Mouse (Mus musculus): ENCODE data around the gene Adam17. TPM values are rescaled to one million over a fixed set of nuclear protein-coding genes. Genes with fewer than 3 reads are reported as not detected.
A peak's percentile ranks its signal among the peaks of the same experiment; 100 is the strongest.

The Adam17 gene
- polyA plus RNA-seq (2014; fragmentation: Nextera tagmentation; extraction: Ambion mirVana): 38.9 and 40.4 TPM in 2 replicates

GRCm38 (mm10) chr12:21373100-21373819 is at the start of gene Adam17:
Gene Adam17, minus strand, starts transcription at chr12:21373632.
- peak within 1 kb of the TSS; percentile 76 for H3K9ac ChIP-seq (replicated peaks; ENCODE audit: low read depth, low read length)
- H3K27ac ChIP-seq (ENCODE audit: low read length): peak within 1 kb of the TSS; percentile 95
- WGBS: under 1% methylated on average over 54 of the region's 55 CpGs
- no peaks in the 10 kb centered on the region for H3K27me3 ChIP-seq (ENCODE audit: control insufficient read depth, insufficient read depth, low read length)
- H3K4me1 ChIP-seq (ENCODE audit: control insufficient read depth, insufficient read depth, low read length): peaks cover 5% of the 10 kb centered on the region; the same call in 1 of the 2 replicates
- H3K36me3 ChIP-seq (ENCODE audit: control insufficient read depth, insufficient read depth, low read length): no peaks in the 10 kb centered on the region
- H3K4me2 ChIP-seq (replicated peaks; ENCODE audit: low read depth, low read length): peak within 1 kb of the TSS; percentile 79
- ATAC-seq (ENCODE audit: insufficient number of reproducible peaks, insufficient read depth, low FRiP score, low read depth): peak; percentile 98
- no peaks in the 10 kb centered on the region for H3K9me3 ChIP-seq (ENCODE audit: control insufficient read depth, low read depth, low read length)
- peak within 1 kb of the TSS; percentile 59 for H3K4me3 ChIP-seq (ENCODE audit: low read depth, low read length)

- Histone ChIP-seq H3K36me3 (ENCODE audit: control insufficient read depth, insufficient read depth, low read length) (peaks cover 12% of the 10 kb centered on the region; the same call in 1 of the 2 replicates), H3K4me3 (ENCODE audit: low read depth, low read length) (peak overlapping the region; percentile 85), H3K9me3 (ENCODE audit: control insufficient read depth, low read depth, low read length) (no peaks in the 10 kb centered on the region), H3K9ac (replicated peaks; ENCODE audit: low read depth, low read length) (no peak overlapping the region), H3K27ac (ENCODE audit: low read length) (no peak overlapping the region), H3K4me2 (replicated peaks; ENCODE audit: low read depth, low read length) (peak overlapping the region; percentile 74), H3K4me1 (ENCODE audit: control insufficient read depth, insufficient read depth, low read length) (peaks cover 16% of the 10 kb centered on the region; the same call in 1 of the 2 replicates), H3K27me3 (ENCODE audit: control insufficient read depth, insufficient read depth, low read length) (no peaks in the 10 kb centered on the region)
- 49% methylated on average over 10 of the region's 11 CpGs for WGBS
- no peak for ATAC-seq (ENCODE audit: insufficient number of reproducible peaks, insufficient read depth, low FRiP score, low read depth)
These were observed 45.2 kb upstream of the Adam17 start for GRCm38 (mm10) chr12:21418621-21419131.

GRCm38 (mm10) chr12:21418083-21418482 is 44.7 kb upstream of the Adam17 start:
- H3K27ac ChIP-seq (ENCODE audit: low read length): peak overlapping the region; percentile 74
- peaks cover 12% of the 10 kb centered on the region; the same call in 1 of the 2 replicates for H3K36me3 ChIP-seq (ENCODE audit: control insufficient read depth, insufficient read depth, low read length)
- H3K27me3 ChIP-seq (ENCODE audit: control insufficient read depth, insufficient read depth, low read length): no peaks in the 10 kb centered on the region
- H3K9ac ChIP-seq (replicated peaks; ENCODE audit: low read depth, low read length): peak overlapping the region; percentile 57
- peak overlapping the region; percentile 74 for H3K4me2 ChIP-seq (replicated peaks; ENCODE audit: low read depth, low read length)
- H3K9me3 ChIP-seq (ENCODE audit: control insufficient read depth, low read depth, low read length): no peaks in the 10 kb centered on the region
- ATAC-seq (ENCODE audit: insufficient number of reproducible peaks, insufficient read depth, low FRiP score, low read depth): no peak
- peaks cover 16% of the 10 kb centered on the region; the same call in 1 of the 2 replicates for H3K4me1 ChIP-seq (ENCODE audit: control insufficient read depth, insufficient read depth, low read length)
- 4% methylated on average over 10 of the region's 10 CpGs for WGBS
- H3K4me3 ChIP-seq (ENCODE audit: low read depth, low read length): peak overlapping the region; percentile 85

- peak within 1 kb of the TSS; percentile 100 for H3K27ac ChIP-seq (ENCODE audit: low read length)
- no peaks in the 10 kb centered on the region for H3K27me3 ChIP-seq (ENCODE audit: control insufficient read depth, insufficient read depth, low read length)
- peaks cover 16% of the 10 kb centered on the region; the same call in 1 of the 2 replicates for H3K4me1 ChIP-seq (ENCODE audit: control insufficient read depth, insufficient read depth, low read length)
- peak; percentile 99 for ATAC-seq (ENCODE audit: insufficient number of reproducible peaks, insufficient read depth, low FRiP score, low read depth)
- H3K9me3 ChIP-seq (ENCODE audit: control insufficient read depth, low read depth, low read length): no peaks in the 10 kb centered on the region
- under 1% methylated on average over 78 of the region's 103 CpGs for WGBS
- H3K9ac ChIP-seq (replicated peaks; ENCODE audit: low read depth, low read length): peak within 1 kb of the TSS; percentile 98
- peaks cover 16% of the 10 kb centered on the region for H3K36me3 ChIP-seq (ENCODE audit: control insufficient read depth, insufficient read depth, low read length)
- peak within 1 kb of the TSS; percentile 74 for H3K4me2 ChIP-seq (replicated peaks; ENCODE audit: low read depth, low read length)
- peak within 1 kb of the TSS; percentile 85 for H3K4me3 ChIP-seq (ENCODE audit: low read depth, low read length)
These were observed 44.0 kb upstream of the Adam17 start, which contains the start of gene Ywhaq for GRCm38 (mm10) chr12:21417100-21418070. Gene Ywhaq, minus strand, starts transcription at chr12:21417637.

- Histone ChIP-seq H3K4me2 (replicated peaks; ENCODE audit: low read depth, low read length) (peak overlapping the region; percentile 71), H3K9me3 (ENCODE audit: control insufficient read depth, low read depth, low read length) (no peaks in the 10 kb centered on the region), H3K9ac (replicated peaks; ENCODE audit: low read depth, low read length) (peak overlapping the region; percentile 98), H3K4me1 (ENCODE audit: control insufficient read depth, insufficient read depth, low read length) (peaks cover 16% of the 10 kb centered on the region; the same call in 1 of the 2 replicates), H3K4me3 (ENCODE audit: low read depth, low read length) (peak overlapping the region; percentile 85), H3K36me3 (ENCODE audit: control insufficient read depth, insufficient read depth, low read length) (peaks cover 22% of the 10 kb centered on the region), H3K27ac (ENCODE audit: low read length) (peak overlapping the region; percentile 63; the same call in 1 of the 2 replicates), H3K27me3 (ENCODE audit: control insufficient read depth, insufficient read depth, low read length) (no peaks in the 10 kb centered on the region)
- WGBS: 2% methylated on average over 13 of the region's 15 CpGs
- no peak for ATAC-seq (ENCODE audit: insufficient number of reproducible peaks, insufficient read depth, low FRiP score, low read depth)
These were observed 43.1 kb upstream of the Adam17 start for GRCm38 (mm10) chr12:21416506-21416905.

GRCm38 (mm10) chr12:21410620-21411019 is 37.2 kb upstream of the Adam17 start:
- WGBS: 83% methylated on average over 2 of the region's 2 CpGs
- Histone ChIP-seq H3K27ac (ENCODE audit: low read length) (no peak overlapping the region), H3K9me3 (ENCODE audit: control insufficient read depth, low read depth, low read length) (no peaks in the 10 kb centered on the region), H3K27me3 (ENCODE audit: control insufficient read depth, insufficient read depth, low read length) (no peaks in the 10 kb centered on the region), H3K4me1 (ENCODE audit: control insufficient read depth, insufficient read depth, low read length) (peaks cover 8% of the 10 kb centered on the region; the same call in 1 of the 2 replicates), H3K36me3 (ENCODE audit: control insufficient read depth, insufficient read depth, low read length) (peaks cover 57% of the 10 kb centered on the region), H3K9ac (replicated peaks; ENCODE audit: low read depth, low read length) (no peak overlapping the region), H3K4me2 (replicated peaks; ENCODE audit: low read depth, low read length) (no peak overlapping the region), H3K4me3 (ENCODE audit: low read depth, low read length) (no peak overlapping the region)
- ATAC-seq (ENCODE audit: insufficient number of reproducible peaks, insufficient read depth, low FRiP score, low read depth): no peak

GRCm38 (mm10) chr12:21409651-21410050 is 36.2 kb upstream of the Adam17 start:
- peaks cover 51% of the 10 kb centered on the region for H3K36me3 ChIP-seq (ENCODE audit: control insufficient read depth, insufficient read depth, low read length)
- no peak overlapping the region for H3K4me2 ChIP-seq (replicated peaks; ENCODE audit: low read depth, low read length)
- H3K27me3 ChIP-seq (ENCODE audit: control insufficient read depth, insufficient read depth, low read length): no peaks in the 10 kb centered on the region
- no peak for ATAC-seq (ENCODE audit: insufficient number of reproducible peaks, insufficient read depth, low FRiP score, low read depth)
- H3K4me3 ChIP-seq (ENCODE audit: low read depth, low read length): no peak overlapping the region
- H3K27ac ChIP-seq (ENCODE audit: low read length): no peak overlapping the region
- no peaks in the 10 kb centered on the region for H3K4me1 ChIP-seq (ENCODE audit: control insufficient read depth, insufficient read depth, low read length)
- 98% methylated on average over 3 of the region's 3 CpGs for WGBS
- H3K9me3 ChIP-seq (ENCODE audit: control insufficient read depth, low read depth, low read length): no peaks in the 10 kb centered on the region
- no peak overlapping the region for H3K9ac ChIP-seq (replicated peaks; ENCODE audit: low read depth, low read length)

Measured in stomach, embryonic 14.5 days (tissue).